Mouse (Mus musculus): Measurements from ENCODE around the gene Ckap5.
"Not testable (repeated sequence)": the region's sequence is repeated elsewhere in the genome, so short reads cannot be mapped to it uniquely, and the experiment has no call there.

The Ckap5 gene

GRCm38 (mm10) chr2:91623366-91623765, 96.8 kb downstream of the Ckap5 start:
- DNase-seq (ENCODE audit: extremely low read depth, low read depth, low spot score): not testable (repeated sequence)

- no peak for DNase-seq (ENCODE audit: extremely low read depth, low read depth, low spot score)
Observed at GRCm38 (mm10) chr2:91627486-91627885, 100.9 kb downstream of the Ckap5 start.

- DNase-seq (ENCODE audit: extremely low read depth, low read depth, low spot score): no peak
Observed at GRCm38 (mm10) chr2:91628171-91628570, 101.6 kb downstream of the Ckap5 start.

- no peak for DNase-seq (ENCODE audit: extremely low read depth, low read depth, low spot score)
Observed at GRCm38 (mm10) chr2:91629682-91630081, 103.1 kb downstream of the Ckap5 start.

- no peak for DNase-seq (ENCODE audit: extremely low read depth, low read depth, low spot score)
Observed at GRCm38 (mm10) chr2:91630384-91630783, 103.8 kb downstream of the Ckap5 start.

GRCm38 (mm10) chr2:91631826-91632225, 105.3 kb downstream of the Ckap5 start:
- DNase-seq (ENCODE audit: extremely low read depth, low read depth, low spot score): no peak

GRCm38 (mm10) chr2:91632316-91632715, 105.8 kb downstream of the Ckap5 start:
- no peak for DNase-seq (ENCODE audit: extremely low read depth, low read depth, low spot score)

GRCm38 (mm10) chr2:91633334-91633977, 106.9 kb downstream of the Ckap5 start:
- no peak for DNase-seq (ENCODE audit: extremely low read depth, low read depth, low spot score)

GRCm38 (mm10) chr2:91634841-91635240, 108.3 kb downstream of the Ckap5 start:
- no peak for DNase-seq (ENCODE audit: extremely low read depth, low read depth, low spot score)

GRCm38 (mm10) chr2:91635486-91635885, 108.9 kb downstream of the Ckap5 start:
- DNase-seq (ENCODE audit: extremely low read depth, low read depth, low spot score): no peak

- DNase-seq (ENCODE audit: extremely low read depth, low read depth, low spot score): no peak
Observed at GRCm38 (mm10) chr2:91636229-91636628, 109.7 kb downstream of the Ckap5 start, which contains the start of gene F2. Gene F2, minus strand, starts transcription at chr2:91636414.

- no peak for DNase-seq (ENCODE audit: extremely low read depth, low read depth, low spot score)
Observed at GRCm38 (mm10) chr2:91636727-91637338, 110.3 kb downstream of the Ckap5 start.

GRCm38 (mm10) chr2:91638931-91639330, 112.4 kb downstream of the Ckap5 start:
- DNase-seq (ENCODE audit: extremely low read depth, low read depth, low spot score): no peak

- DNase-seq (ENCODE audit: extremely low read depth, low read depth, low spot score): no peak
Observed at GRCm38 (mm10) chr2:91642825-91643415, 116.4 kb downstream of the Ckap5 start.

GRCm38 (mm10) chr2:91644021-91644420, 117.5 kb downstream of the Ckap5 start:
- no peak for DNase-seq (ENCODE audit: extremely low read depth, low read depth, low spot score)

- DNase-seq (ENCODE audit: extremely low read depth, low read depth, low spot score): no peak
Observed at GRCm38 (mm10) chr2:91645354-91645753, 118.8 kb downstream of the Ckap5 start.

- DNase-seq (ENCODE audit: extremely low read depth, low read depth, low spot score): no peak
Observed at GRCm38 (mm10) chr2:91645811-91646210, 119.2 kb downstream of the Ckap5 start.

- DNase-seq (ENCODE audit: extremely low read depth, low read depth, low spot score): no peak
Observed at GRCm38 (mm10) chr2:91646733-91647132, 120.2 kb downstream of the Ckap5 start.

GRCm38 (mm10) chr2:91649152-91649551, 122.6 kb downstream of the Ckap5 start:
- no peak for DNase-seq (ENCODE audit: extremely low read depth, low read depth, low spot score)

- DNase-seq (ENCODE audit: extremely low read depth, low read depth, low spot score): peak; percentile 92
Observed at GRCm38 (mm10) chr2:91649553-91650359, 123.2 kb downstream of the Ckap5 start, which contains the start of the genes Zfp408 and Arhgap1. Gene Zfp408, minus strand, starts transcription at chr2:91649791. Gene Arhgap1, plus strand, starts transcription at chr2:91649860.

GRCm38 (mm10) chr2:91650360-91650995, 123.9 kb downstream of the Ckap5 start:
- no peak for DNase-seq (ENCODE audit: extremely low read depth, low read depth, low spot score)

Data from fat pad, adult 2 months (tissue).